Mouse (Mus musculus) spleen, adult 2 months (tissue): Measurements from ENCODE around the gene Cntnap4. TPM values are rescaled to one million over a fixed set of nuclear protein-coding genes. Genes with fewer than 3 reads are reported as not detected.

Experiments used
- DNase-seq, 2 experiments: peaks; one replicate each; pipeline versions ENCODE4 v3.0.0 to v3.0.0-alpha.2; 2012 to 2021; ENCODE audit warnings: low spot score in 2 of 2, low read depth in 1 of 2
- H3K27ac ChIP-seq: fragments of 200-500 bp; 2 replicates; pipeline ENCODE4 v1.5.1; 2012; ENCODE audit warnings: low read length, inconsistent platforms; ENCODE audit not compliant: insufficient read depth
- H3K27me3 ChIP-seq: fragments of 200-500 bp; 2 replicates; pipeline ENCODE4 v1.6.1; 2012; ENCODE audit warnings: mild to moderate bottlenecking, moderate library complexity, low read length, inconsistent platforms; ENCODE audit not compliant: control insufficient read depth, insufficient read depth
- H3K36me3 ChIP-seq: fragments of 200-500 bp; 2 replicates; pipeline ENCODE4 v1.6.1; 2012; ENCODE audit warnings: mild to moderate bottlenecking, low read length, inconsistent platforms; ENCODE audit not compliant: control insufficient read depth, insufficient read depth
- H3K4me1 ChIP-seq: fragments of 200-500 bp; 2 replicates; pipeline ENCODE4 v1.6.1; 2011; ENCODE audit warnings: inconsistent platforms; ENCODE audit not compliant: control insufficient read depth, insufficient read depth, insufficient read length
- H3K4me3 ChIP-seq: fragments of 200-500 bp; 2 replicates; pipeline ENCODE4 v1.5.1; 2011; ENCODE audit warnings: mild to moderate bottlenecking, inconsistent platforms; ENCODE audit not compliant: insufficient read depth, insufficient read length; ENCODE audit errors: extremely low read depth
- CTCF ChIP-seq: fragments of 200-500 bp; IDR thresholded peaks from 2 replicates; pipeline ENCODE4 v1.5.1; 2011; ENCODE audit warnings: mild to moderate bottlenecking, inconsistent platforms; ENCODE audit not compliant: insufficient read depth, insufficient read length, insufficient replicate concordance; ENCODE audit errors: extremely low read depth
- POLR2A ChIP-seq: fragments of 200-500 bp; IDR thresholded peaks from 2 replicates; pipeline ENCODE4 v1.6.1; 2011; ENCODE audit warnings: low read depth, low read length, inconsistent platforms
- WGBS: fragments of 180-500 bp; shearing (Covaris S2); methylation state at CpG from one replicate; pipeline ENCODE4 v1.1.7; 2018; 5-methylcytosine and 5-hydroxymethylcytosine counted together
- polyA plus RNA-seq: library from polyadenylated mRNA; depleted of rRNA; stranded (reverse); fragments of >200 nt; gene quantifications from 2 replicates; pipeline ENCODE4 v1.2.3, GENCODE M21; 2012

Gene Cntnap4
- polyA plus RNA-seq, 1 experiment = not detected

DNA sequence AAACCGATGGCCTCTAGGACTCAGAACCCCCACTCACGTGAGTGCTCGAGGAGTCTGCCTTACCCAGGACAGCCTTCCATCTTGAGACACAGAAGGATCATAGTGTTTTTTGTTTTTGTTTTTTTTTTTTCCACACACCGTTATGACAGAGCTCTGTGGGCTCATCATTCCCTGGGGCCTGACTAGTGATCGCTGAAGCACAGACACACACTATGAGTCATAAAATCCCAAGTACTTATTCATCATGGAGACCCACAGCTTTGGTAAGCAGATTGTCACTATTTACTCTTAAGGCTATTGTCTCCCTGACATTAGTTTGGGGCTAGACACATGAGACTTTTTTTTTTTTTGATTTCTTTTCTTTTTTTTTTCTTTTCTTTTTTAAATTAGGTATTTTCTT is 352.9 kb downstream of the Cntnap4 start:
- WGBS = 89% methylated on average over 5 of the region's 5 CpGs
- no peaks in the 10 kb centered on the region for H3K36me3 ChIP-seq
- no peak overlapping the region for H3K4me3 ChIP-seq
- H3K27me3 ChIP-seq = no peaks in the 10 kb centered on the region
- DNase-seq = no peak
- H3K4me1 ChIP-seq = no peaks in the 10 kb centered on the region
- no peak overlapping the region for H3K27ac ChIP-seq
- TF ChIP-seq CTCF (no peak), POLR2A (no peak)
